Mouse (Mus musculus) layer of hippocampus, postnatal 25 days (tissue): ENCODE data around the gene Timm44. TPM values are rescaled to one million over a fixed set of nuclear protein-coding genes. Genes with fewer than 3 reads are reported as not detected.
A peak's percentile ranks its signal among the peaks of the same experiment; 100 is the strongest.

ENCODE experiments used
- DNase-seq, 2 experiments: peaks; one replicate each; pipeline ENCODE4 v3.0.0; 2022; ENCODE audit warnings: mixed read lengths in 2 of 2, low spot score in 1 of 2; ENCODE audit errors: extremely low spot score in 1 of 2
- total RNA-seq, 2 experiments: library from RNA; stranded (reverse); gene quantifications; 2 replicates each; pipeline ENCODE4 v1.2.3; 2021

The Timm44 gene
- 10 to 100 TPM; 55.6 to 77.1 TPM for total RNA-seq

GRCm38 (mm10) chr8:4275275-4276110 lies at the start of gene Timm44:
Gene Timm44, minus strand, starts transcription at chr8:4275913.
- peak; percentile 87 to 94 for DNase-seq

GRCm38 (mm10) chr8:4324983-4325750 lies 49.5 kb upstream of the Timm44 start, which contains the start of the genes Ccl25 and Elavl1:
Gene Ccl25, plus strand, starts transcription at chr8:4325210.
Gene Elavl1, minus strand, starts transcription at chr8:4325413.
- peak; percentile 96 to 98 for DNase-seq

- no peak for DNase-seq
Measured at GRCm38 (mm10) chr8:4324525-4324924, 48.8 kb upstream of the Timm44 start.

- DNase-seq, result no peak
Measured at GRCm38 (mm10) chr8:4323917-4324316, 48.2 kb upstream of the Timm44 start.

- DNase-seq, result peak; percentile 68 to 89
Measured at GRCm38 (mm10) chr8:4322470-4322869, 46.8 kb upstream of the Timm44 start.

- DNase-seq, result no peak
Measured at GRCm38 (mm10) chr8:4321031-4321430, 45.3 kb upstream of the Timm44 start.

- no peak for DNase-seq
Measured at GRCm38 (mm10) chr8:4320404-4320803, 44.7 kb upstream of the Timm44 start.

- no peak for DNase-seq
Measured at GRCm38 (mm10) chr8:4319573-4319872, 43.8 kb upstream of the Timm44 start.

- no peak for DNase-seq
Measured at GRCm38 (mm10) chr8:4318796-4319572, 43.3 kb upstream of the Timm44 start.

GRCm38 (mm10) chr8:4318124-4318523 lies 42.4 kb upstream of the Timm44 start:
- DNase-seq, result no peak

- no peak for DNase-seq
Measured at GRCm38 (mm10) chr8:4314852-4315251, 39.1 kb upstream of the Timm44 start.

GRCm38 (mm10) chr8:4313254-4314124 lies 37.8 kb upstream of the Timm44 start:
- no peak for DNase-seq

- DNase-seq, result no peak
Measured at GRCm38 (mm10) chr8:4312104-4312503, 36.4 kb upstream of the Timm44 start.

- DNase-seq, result no peak
Measured at GRCm38 (mm10) chr8:4305838-4306237, 30.1 kb upstream of the Timm44 start.

GRCm38 (mm10) chr8:4304124-4304547 lies 28.4 kb upstream of the Timm44 start:
- no peak for DNase-seq

- DNase-seq, result no peak
Measured at GRCm38 (mm10) chr8:4297822-4298221, 22.1 kb upstream of the Timm44 start.

- DNase-seq, result no peak
Measured at GRCm38 (mm10) chr8:4292738-4293137, 17.0 kb upstream of the Timm44 start.

GRCm38 (mm10) chr8:4276111-4276465 lies 375 bp upstream of the Timm44 start:
- no peak for DNase-seq

- DNase-seq, result no peak
Measured at GRCm38 (mm10) chr8:4269609-4270008, 6.1 kb downstream of the Timm44 start.

- no peak for DNase-seq
Measured at GRCm38 (mm10) chr8:4267627-4268026, 8.1 kb downstream of the Timm44 start.
